Mouse (Mus musculus): ENCODE measurements at regions not wholly inside any gene's neighbourhood (a gene's known extent, or its start where the extent isn't known, plus 50 kb on each side); places are given as distances from the start of the nearest gene placed in this dataset.

- DNase-seq: no peak
Observed at GRCm38 (mm10) chr13:47585158-47585557, 462.7 kb downstream of the Rnf144b start.

GRCm38 (mm10) chr13:47602646-47603045 is 480.2 kb downstream of the Rnf144b start:
- no peak for DNase-seq

- DNase-seq: no peak
Observed at GRCm38 (mm10) chr13:47611439-47611838, 489.0 kb downstream of the Rnf144b start.

GRCm38 (mm10) chr13:47636511-47637103 is 514.2 kb downstream of the Rnf144b start:
- no peak for DNase-seq

- DNase-seq: no peak
Observed at GRCm38 (mm10) chr13:47642341-47642740, 519.9 kb downstream of the Rnf144b start.

GRCm38 (mm10) chr13:47645081-47645480 is 522.6 kb downstream of the Rnf144b start:
- DNase-seq: no peak

- no peak for DNase-seq
Observed at GRCm38 (mm10) chr13:47647693-47648092, 525.2 kb downstream of the Rnf144b start.

- no peak for DNase-seq
Observed at GRCm38 (mm10) chr13:47650093-47650492, 527.6 kb downstream of the Rnf144b start.

- DNase-seq: no peak
Observed at GRCm38 (mm10) chr13:47666470-47666869, 544.0 kb downstream of the Rnf144b start.

GRCm38 (mm10) chr13:47666956-47667701 is 544.7 kb downstream of the Rnf144b start:
- DNase-seq: peak; percentile 72

- DNase-seq: no peak
Observed at GRCm38 (mm10) chr13:47688131-47688530, 565.7 kb downstream of the Rnf144b start.

- DNase-seq: no peak
Observed at GRCm38 (mm10) chr13:47693815-47694214, 567.2 kb upstream of the Id4 start.

- DNase-seq: no peak
Observed at GRCm38 (mm10) chr13:47695877-47696276, 565.2 kb upstream of the Id4 start.

GRCm38 (mm10) chr13:47700556-47700955 is 560.5 kb upstream of the Id4 start:
- DNase-seq: no peak

- peak; percentile 7 for DNase-seq
Observed at GRCm38 (mm10) chr13:47707961-47708609, 552.9 kb upstream of the Id4 start.

- DNase-seq: no peak
Observed at GRCm38 (mm10) chr13:47709323-47709722, 551.7 kb upstream of the Id4 start.

- DNase-seq: no peak
Observed at GRCm38 (mm10) chr13:47712507-47712906, 548.5 kb upstream of the Id4 start.

GRCm38 (mm10) chr13:47716265-47716664 is 544.8 kb upstream of the Id4 start:
- no peak for DNase-seq

- DNase-seq: no peak
Observed at GRCm38 (mm10) chr13:47720645-47721044, 540.4 kb upstream of the Id4 start.

- DNase-seq: no peak
Observed at GRCm38 (mm10) chr13:47734415-47734814, 526.6 kb upstream of the Id4 start.

GRCm38 (mm10) chr13:47735426-47736063 is 525.5 kb upstream of the Id4 start:
- DNase-seq: no peak

- no peak for DNase-seq
Observed at GRCm38 (mm10) chr13:47748906-47749305, 512.1 kb upstream of the Id4 start.

- DNase-seq: no peak
Observed at GRCm38 (mm10) chr13:47751033-47751432, 510.0 kb upstream of the Id4 start.
